Mouse (Mus musculus) stomach, embryonic 14.5 days (tissue): ENCODE results near the gene Rfxank. TPM values are rescaled to one million over a fixed set of nuclear protein-coding genes. Genes with fewer than 3 reads are reported as not detected.

Source experiments
- ATAC-seq: fragments of 200-750 bp; cut with Nextera tagmentation; 2 replicates; pipeline ENCODE4 v1.8.0; 2017; ENCODE audit warnings: low read depth, moderate TSS enrichment; ENCODE audit not compliant: insufficient number of reproducible peaks, insufficient read depth, low FRiP score
- H3K27ac ChIP-seq: fragments of 300-500 bp; sonication (generic); 2 replicates; pipeline ENCODE4 v1.5.1; 2014; ENCODE audit warnings: mild to moderate bottlenecking, low read length, moderate library complexity, mixed read lengths
- H3K27me3 ChIP-seq: fragments of 300-500 bp; sonication (generic); 2 replicates; pipeline ENCODE4 v1.6.1; 2014; ENCODE audit warnings: low read length, control low read depth, mixed read lengths; ENCODE audit not compliant: control insufficient read depth, insufficient read depth
- H3K36me3 ChIP-seq: fragments of 300-500 bp; sonication (generic); 2 replicates; pipeline ENCODE4 v1.6.1; 2014; ENCODE audit warnings: mild to moderate bottlenecking, control low read depth, low read length, moderate library complexity, mixed read lengths; ENCODE audit not compliant: control insufficient read depth, insufficient read depth
- H3K4me1 ChIP-seq: fragments of 300-500 bp; sonication (generic); 2 replicates; pipeline ENCODE4 v1.6.1; 2014; ENCODE audit warnings: low read length, control low read depth, mixed read lengths; ENCODE audit not compliant: control insufficient read depth, insufficient read depth
- H3K4me2 ChIP-seq: fragments of 300-500 bp; sonication (generic); replicated peaks from 2 replicates; pipeline ENCODE4 v1.6.1; 2014; ENCODE audit warnings: low read depth, low read length, control low read depth
- H3K4me3 ChIP-seq: fragments of 300-500 bp; sonication (generic); 2 replicates; pipeline ENCODE4 v1.5.1; 2014; ENCODE audit warnings: low read depth, low read length, control low read depth
- H3K9ac ChIP-seq: fragments of 300-500 bp; sonication (generic); replicated peaks from 2 replicates; pipeline ENCODE4 v1.6.1; 2014; ENCODE audit warnings: low read depth, mild to moderate bottlenecking, control low read depth, low read length, moderate library complexity, mixed read lengths
- H3K9me3 ChIP-seq: fragments of 300-500 bp; sonication (generic); 2 replicates; pipeline ENCODE4 v1.6.1; 2016; ENCODE audit warnings: low read depth, low read length, control low read depth; ENCODE audit not compliant: control insufficient read depth
- WGBS: fragments of 180-500 bp; shearing (Covaris S2); extraction: QIAGEN DNeasy Blood & Tissue Kit; methylation state at CpG from one replicate; pipeline ENCODE4 v1.1.7; 2014; 5-methylcytosine and 5-hydroxymethylcytosine counted together
- polyA plus RNA-seq: library from polyadenylated mRNA; unstranded; fragments of >200 nt; fragmentation: Nextera tagmentation; extraction: Ambion mirVana; gene quantifications from 2 replicates; pipeline ENCODE4 v1.2.1, GENCODE M21; 2014

The Rfxank gene
- polyA plus RNA-seq, 1 experiment from 2014 or later = 20.0 TPM

- no peak for ATAC-seq
- H3K9me3 ChIP-seq = no peaks in the 10 kb centered on the region
- no peak overlapping the region for H3K27ac ChIP-seq
- no peaks in the 10 kb centered on the region for H3K4me1 ChIP-seq
- H3K4me3 ChIP-seq = no peak overlapping the region
- 72% methylated on average over 2 of the region's 2 CpGs for WGBS
- no peak overlapping the region for H3K4me2 ChIP-seq
- H3K27me3 ChIP-seq = peaks cover 40% of the 10 kb centered on the region
- no peak overlapping the region for H3K9ac ChIP-seq
- no peaks in the 10 kb centered on the region for H3K36me3 ChIP-seq
These were observed 28.5 kb downstream of the Rfxank start for GRCm38 (mm10) chr8:70110451-70110850.

- no peak overlapping the region for H3K4me3 ChIP-seq
- H3K4me1 ChIP-seq = no peaks in the 10 kb centered on the region
- WGBS = 79% methylated on average over 7 of the region's 7 CpGs
- no peaks in the 10 kb centered on the region for H3K27me3 ChIP-seq
- H3K9me3 ChIP-seq = no peaks in the 10 kb centered on the region
- no peak overlapping the region for H3K4me2 ChIP-seq
- no peak for ATAC-seq
- H3K9ac ChIP-seq = no peak overlapping the region
- H3K36me3 ChIP-seq = no peaks in the 10 kb centered on the region
- H3K27ac ChIP-seq = no peak overlapping the region
These were observed 34.0 kb downstream of the Rfxank start for GRCm38 (mm10) chr8:70104922-70105321.

GRCm38 (mm10) chr8:70104506-70104905, 34.4 kb downstream of the Rfxank start:
- Histone ChIP-seq H3K36me3 (no peaks in the 10 kb centered on the region), H3K4me3 (no peak overlapping the region), H3K9me3 (no peaks in the 10 kb centered on the region), H3K27ac (no peak overlapping the region), H3K27me3 (no peaks in the 10 kb centered on the region), H3K4me2 (no peak overlapping the region), H3K4me1 (no peaks in the 10 kb centered on the region), H3K9ac (no peak overlapping the region)
- 12% methylated on average over 6 of the region's 6 CpGs for WGBS
- ATAC-seq = no peak; the same call in 1 of the 2 replicates

GRCm38 (mm10) chr8:70100241-70100640, 38.7 kb downstream of the Rfxank start:
- Histone ChIP-seq H3K4me1 (no peaks in the 10 kb centered on the region), H3K4me3 (no peak overlapping the region), H3K4me2 (no peak overlapping the region), H3K9ac (no peak overlapping the region), H3K27me3 (no peaks in the 10 kb centered on the region), H3K9me3 (no peaks in the 10 kb centered on the region), H3K36me3 (no peaks in the 10 kb centered on the region), H3K27ac (no peak overlapping the region)
- no peak for ATAC-seq
- WGBS = 77% methylated on average over 8 of the region's 8 CpGs

- Histone ChIP-seq H3K4me1 (no peaks in the 10 kb centered on the region), H3K9me3 (no peaks in the 10 kb centered on the region), H3K36me3 (no peaks in the 10 kb centered on the region), H3K27ac (no peak overlapping the region), H3K4me3 (no peak overlapping the region), H3K9ac (no peak overlapping the region), H3K4me2 (no peak overlapping the region), H3K27me3 (no peaks in the 10 kb centered on the region)
- ATAC-seq = no peak
- 72% methylated on average over 8 of the region's 8 CpGs for WGBS
These were observed 39.7 kb downstream of the Rfxank start for GRCm38 (mm10) chr8:70099276-70099675.

GRCm38 (mm10) chr8:70092786-70093185, 46.2 kb downstream of the Rfxank start:
- WGBS = 53% methylated on average over 8 of the region's 8 CpGs

GRCm38 (mm10) chr8:70089296-70089960, 49.5 kb downstream of the Rfxank start:
- Histone ChIP-seq H3K9ac (no peak overlapping the region), H3K4me1 (peaks cover 5% of the 10 kb centered on the region; the same call in 1 of the 2 replicates), H3K9me3 (no peaks in the 10 kb centered on the region), H3K4me2 (no peak overlapping the region), H3K27ac (no peak overlapping the region), H3K27me3 (peaks cover 54% of the 10 kb centered on the region), H3K36me3 (no peaks in the 10 kb centered on the region), H3K4me3 (no peak overlapping the region)
- no peak for ATAC-seq
- WGBS = 62% methylated on average over 9 of the region's 9 CpGs

More at GRCm38 (mm10) chr8:70092786-70093185, 46.2 kb downstream of the Rfxank start:
- Histone ChIP-seq H3K4me1 (0 out of 2 replicates have a peak, but pooled peaks cover 2% of the 10 kb centered on the region), H3K27ac (no peak overlapping the region), H3K4me3 (no peak overlapping the region), H3K9ac (no peak overlapping the region), H3K36me3 (no peaks in the 10 kb centered on the region), H3K9me3 (no peaks in the 10 kb centered on the region), H3K27me3 (peaks cover 22% of the 10 kb centered on the region), H3K4me2 (no peak overlapping the region)
- ATAC-seq = no peak

GRCm38 (mm10) chr8:70087836-70088650, 50.9 kb downstream of the Rfxank start:
- Histone ChIP-seq H3K9ac (no peak overlapping the region), H3K27ac (no peak overlapping the region), H3K4me3 (peak overlapping the region; percentile 17), H3K27me3 (peaks cover 68% of the 10 kb centered on the region), H3K4me1 (peaks cover 14% of the 10 kb centered on the region; the same call in 1 of the 2 replicates), H3K4me2 (peak overlapping the region; percentile 45), H3K36me3 (no peaks in the 10 kb centered on the region), H3K9me3 (no peaks in the 10 kb centered on the region)
- peak; percentile 43; the same call in 1 of the 2 replicates for ATAC-seq
- WGBS = 4% methylated on average over 56 of the region's 56 CpGs
